Mouse (Mus musculus): ENCODE data around the gene Mtap. TPM values are rescaled to one million over a fixed set of nuclear protein-coding genes. Genes with fewer than 3 reads are reported as not detected.

Mtap gene
- total and polyA plus RNA-seq, 3 experiments: 36.7 to 52.0 (median 45.4) TPM

- no peak for TF ChIP-seq ZMIZ1 (IDR thresholded peaks at IDR 0.05; ENCODE audit: low read depth, low read length)
- no peak for TF ChIP-seq GABPA (IDR thresholded peaks at IDR 0.05; ENCODE audit: low read depth, low read length)
- 0 out of 2 replicates have a peak, but pooled peaks have one; percentile 55 for TF ChIP-seq ZNF384 (IDR thresholded peaks at IDR 0.05; ENCODE audit: low read depth, low read length)
- 0 out of 2 replicates have a peak, but pooled peaks have one; percentile 70 for TF ChIP-seq JUND (IDR thresholded peaks at IDR 0.05; ENCODE audit: low read depth, low read length)
- no peak for TF ChIP-seq CHD2 (IDR thresholded peaks at IDR 0.05; ENCODE audit: low read length)
- 0 out of 2 replicates have a peak, but pooled peaks have one; percentile 3 for TF ChIP-seq MAZ (IDR thresholded peaks at IDR 0.05; ENCODE audit: low read depth, low read length)
- TF ChIP-seq ETS1 (IDR thresholded peaks at IDR 0.05; ENCODE audit: low read depth, low read length): peak; percentile 96
- TF ChIP-seq USF2 (IDR thresholded peaks at IDR 0.05; ENCODE audit: borderline replicate concordance in 1 of 2, insufficient read depth in 1 of 2, low read depth in 1 of 2, low read length in 2 of 2): no peak
- TF ChIP-seq POLR2A (IDR thresholded peaks at IDR 0.05; ENCODE audit: control insufficient read depth in 1 of 2, insufficient read depth in 1 of 2, low read depth in 1 of 2, low read length in 2 of 2, poor library complexity in 1 of 2): no peak
- TF ChIP-seq MAFK (IDR thresholded peaks at IDR 0.05; ENCODE audit: borderline replicate concordance, low read depth, low read length): peak; percentile 74
- peak; percentile 99 for TF ChIP-seq GATA1 (IDR thresholded peaks at IDR 0.05; ENCODE audit: low read depth, low read length)
Measured at GRCm38 (mm10) chr4:89212178-89212577, 75.3 kb downstream of the Mtap start (continued).

Other genes starting within 250 kb of the Mtap start
- 163 and 196 TPM in 2 replicates for gene Cdkn2a, start 157.5 kb downstream of the Mtap start, total RNA-seq (2012; rRNA removed)
- 100 to 1,000 TPM in 1 of 2 experiments, not detected in 1; 355 TPM for gene Cdkn2a, start 157.5 kb downstream of the Mtap start, polyA plus RNA-seq (2012; ENCODE audit: insufficient read depth in 1 of 2, insufficient read length in 2 of 2, low read depth in 1 of 2, low replicate concordance in 2 of 2, missing spikeins in 1 of 2)
- gene Cdkn2b, start 173.9 kb downstream of the Mtap start, total RNA-seq (2012; rRNA removed): 2.5 and 3.2 TPM in 2 replicates
- gene Cdkn2b, start 173.9 kb downstream of the Mtap start, polyA plus RNA-seq (2012; ENCODE audit: insufficient read depth in 1 of 2, insufficient read length in 2 of 2, low read depth in 1 of 2, low replicate concordance in 2 of 2, missing spikeins in 1 of 2): 1 to 10 TPM in 1 of 2 experiments, not detected in 1; 1.9 TPM

All from MEL (cell line).